Mouse (Mus musculus) liver, postnatal 0 days (tissue): Measurements from ENCODE around the gene Prkar1a. TPM values are rescaled to one million over a fixed set of nuclear protein-coding genes. Genes with fewer than 3 reads are reported as not detected.

Experiments
- ATAC-seq: fragments of 200-750 bp; cut with Nextera tagmentation; 2 replicates; pipeline ENCODE4 v1.8.0; 2017; ENCODE audit warnings: mild to moderate bottlenecking, moderate library complexity
- DNase-seq: peaks from one replicate; pipeline ENCODE4 v3.0.0-alpha.2; 2016
- H3K27ac ChIP-seq: fragments of 300-500 bp; sonication (generic); 2 replicates; pipeline ENCODE4 v1.5.1; 2014; ENCODE audit warnings: antibody characterized with exemption, moderate library complexity, mild to moderate bottlenecking, low read depth
- H3K27me3 ChIP-seq: fragments of 300-500 bp; sonication (generic); 2 replicates; pipeline ENCODE4 v1.6.1; 2014; ENCODE audit warnings: low read length, control low read depth, mixed read lengths; ENCODE audit not compliant: insufficient read depth
- H3K36me3 ChIP-seq: fragments of 300-500 bp; sonication (generic); replicated peaks from 2 replicates; pipeline ENCODE4 v1.6.1; 2014; ENCODE audit warnings: mild to moderate bottlenecking, control low read depth, low read length, moderate library complexity, mixed read lengths; ENCODE audit not compliant: insufficient read depth
- H3K4me1 ChIP-seq: fragments of 300-500 bp; sonication (generic); 2 replicates; pipeline ENCODE4 v1.6.1; 2014; ENCODE audit warnings: antibody characterized with exemption, mild to moderate bottlenecking, control low read depth; ENCODE audit not compliant: insufficient read depth
- H3K4me2 ChIP-seq: fragments of 300-500 bp; sonication (generic); 2 replicates; pipeline ENCODE4 v1.6.1; 2014; ENCODE audit warnings: low read depth, mild to moderate bottlenecking, low read length, moderate library complexity, mixed read lengths
- H3K4me3 ChIP-seq: fragments of 300-500 bp; sonication (generic); 2 replicates; pipeline ENCODE4 v1.5.1; 2014; ENCODE audit warnings: low read depth, low read length
- H3K9ac ChIP-seq: fragments of 300-500 bp; sonication (generic); replicated peaks from 2 replicates; pipeline ENCODE4 v1.6.1; 2014; ENCODE audit warnings: mild to moderate bottlenecking, moderate library complexity
- H3K9me3 ChIP-seq: fragments of 300-500 bp; sonication (generic); 2 replicates; pipeline ENCODE4 v1.6.1; 2016; ENCODE audit warnings: mild to moderate bottlenecking, control low read depth, low read length, mixed read lengths
- CTCF ChIP-seq: sonication (generic); IDR thresholded peaks from 2 replicates; pipeline ENCODE4 v1.5.1; 2016; ENCODE audit warnings: antibody characterized with exemption, low read depth
- EP300 ChIP-seq: IDR thresholded peaks from 2 replicates; pipeline ENCODE4 v1.6.1; 2016; ENCODE audit warnings: antibody characterized with exemption, low read depth, mild to moderate bottlenecking
- WGBS: fragments of 180-500 bp; shearing (Covaris S2); extraction: QIAGEN DNeasy Blood & Tissue Kit; methylation state at CpG from one replicate; pipeline ENCODE4 v1.1.7; 2014; ENCODE audit not compliant: insufficient replicate concordance; 5-methylcytosine and 5-hydroxymethylcytosine counted together
- polyA plus RNA-seq: library from polyadenylated mRNA; unstranded; fragments of >200 nt; fragmentation: Nextera tagmentation; extraction: Ambion mirVana; gene quantifications from 2 replicates; pipeline ENCODE4 v1.2.1, GENCODE M21; 2015

The Prkar1a gene
- polyA plus RNA-seq, 1 experiment from 2014 or later = 124 TPM

GRCm38 (mm10) chr11:109697089-109697643 is 48.0 kb downstream of the Prkar1a start:
- no peaks in the 10 kb centered on the region for H3K9me3 ChIP-seq
- H3K27ac ChIP-seq = no peak overlapping the region
- H3K4me1 ChIP-seq = peaks cover 15% of the 10 kb centered on the region
- TF ChIP-seq EP300 (no peak), CTCF (no peak)
- DNase-seq (no peak), ATAC-seq (no peak)
- H3K36me3 ChIP-seq = no peaks in the 10 kb centered on the region
- H3K4me2 ChIP-seq = no peak overlapping the region
- no peak overlapping the region for H3K4me3 ChIP-seq
- no peaks in the 10 kb centered on the region for H3K27me3 ChIP-seq
- no peak overlapping the region for H3K9ac ChIP-seq
- WGBS = 70% methylated on average over 5 of the region's 5 CpGs

- DNase-seq (no peak), ATAC-seq (no peak)
- Histone ChIP-seq H3K36me3 (no peaks in the 10 kb centered on the region), H3K9ac (no peak overlapping the region), H3K9me3 (no peaks in the 10 kb centered on the region), H3K27me3 (no peaks in the 10 kb centered on the region), H3K4me3 (no peak overlapping the region), H3K4me1 (peaks cover 15% of the 10 kb centered on the region), H3K4me2 (no peak overlapping the region), H3K27ac (no peak overlapping the region)
- TF ChIP-seq CTCF (no peak), EP300 (no peak)
- 75% methylated on average over 10 of the region's 10 CpGs for WGBS
Observed at GRCm38 (mm10) chr11:109698740-109699139, 49.5 kb downstream of the Prkar1a start.

- WGBS = 70% methylated on average over 2 of the region's 2 CpGs
- no peak for DNase-seq
- H3K9ac ChIP-seq = no peak overlapping the region
Observed at GRCm38 (mm10) chr11:109699784-109700183, 50.6 kb downstream of the Prkar1a start.

GRCm38 (mm10) chr11:109700761-109701160 is 51.6 kb downstream of the Prkar1a start:
- Histone ChIP-seq H3K36me3 (no peaks in the 10 kb centered on the region), H3K9ac (no peak overlapping the region), H3K4me2 (no peak overlapping the region), H3K4me1 (peaks cover 26% of the 10 kb centered on the region), H3K27ac (0 out of 2 replicates have a peak overlapping the region, but pooled peaks have one; percentile 67), H3K4me3 (no peak overlapping the region), H3K27me3 (no peaks in the 10 kb centered on the region), H3K9me3 (no peaks in the 10 kb centered on the region)
- TF ChIP-seq EP300 (no peak), CTCF (no peak)
- WGBS = 47% methylated on average over 6 of the region's 6 CpGs
- DNase-seq = peak; percentile 64
- ATAC-seq = no peak

More at GRCm38 (mm10) chr11:109699784-109700183, 50.6 kb downstream of the Prkar1a start:
- H3K4me2 ChIP-seq = no peak overlapping the region
- H3K27ac ChIP-seq = no peak overlapping the region
- no peaks in the 10 kb centered on the region for H3K27me3 ChIP-seq
- no peaks in the 10 kb centered on the region for H3K36me3 ChIP-seq
- H3K4me1 ChIP-seq = peaks cover 21% of the 10 kb centered on the region
- TF ChIP-seq CTCF (peak; percentile 38), EP300 (no peak)
- no peak for ATAC-seq
- no peak overlapping the region for H3K4me3 ChIP-seq
- no peaks in the 10 kb centered on the region for H3K9me3 ChIP-seq

- no peak overlapping the region; the same call in 1 of the 2 replicates for H3K9ac ChIP-seq
- peak overlapping the region; percentile 35; the same call in 1 of the 2 replicates for H3K4me2 ChIP-seq
- 52% methylated on average over 10 of the region's 10 CpGs for WGBS
Observed at GRCm38 (mm10) chr11:109702031-109702815, 53.0 kb downstream of the Prkar1a start.

GRCm38 (mm10) chr11:109703845-109704244 is 54.6 kb downstream of the Prkar1a start:
- 74% methylated on average over 9 of the region's 9 CpGs for WGBS
- H3K27me3 ChIP-seq = no peaks in the 10 kb centered on the region
- no peak for ATAC-seq
- H3K27ac ChIP-seq = peak overlapping the region; percentile 72; the same call in 1 of the 2 replicates
- H3K4me3 ChIP-seq = no peak overlapping the region
- H3K9me3 ChIP-seq = no peaks in the 10 kb centered on the region
- peaks cover 26% of the 10 kb centered on the region for H3K4me1 ChIP-seq
- no peak for TF ChIP-seq CTCF
- no peak for TF ChIP-seq EP300
- H3K4me2 ChIP-seq = no peak overlapping the region
- no peak for DNase-seq
- H3K36me3 ChIP-seq = no peaks in the 10 kb centered on the region
- no peak overlapping the region for H3K9ac ChIP-seq

More at GRCm38 (mm10) chr11:109702031-109702815, 53.0 kb downstream of the Prkar1a start:
- Histone ChIP-seq H3K4me3 (no peak overlapping the region), H3K4me1 (peaks cover 29% of the 10 kb centered on the region), H3K27me3 (no peaks in the 10 kb centered on the region), H3K36me3 (no peaks in the 10 kb centered on the region), H3K27ac (peak overlapping the region; percentile 87), H3K9me3 (no peaks in the 10 kb centered on the region)
- ATAC-seq (no peak), DNase-seq (no peak)
- no peak for TF ChIP-seq CTCF
- TF ChIP-seq EP300 = no peak
